Mouse (Mus musculus) thymus, adult 2 months (tissue): ENCODE data around the gene Stambpl1.

Experiments
- CTCF ChIP-seq: fragments of 200-500 bp; IDR thresholded peaks from 2 replicates; pipeline ENCODE4 v1.5.1; 2012; ENCODE audit warnings: mild to moderate bottlenecking, control low read depth, low read length, moderate library complexity, borderline replicate concordance; ENCODE audit not compliant: control insufficient read depth, poor library complexity, insufficient read depth; ENCODE audit errors: extremely low read depth
- POLR2A ChIP-seq: fragments of 200-500 bp; IDR thresholded peaks from 2 replicates; pipeline ENCODE4 v1.6.1; 2012; ENCODE audit warnings: mild to moderate bottlenecking, low read length, control low read depth, moderate library complexity; ENCODE audit not compliant: control insufficient read depth, poor library complexity, insufficient read depth; ENCODE audit errors: extremely low read depth

DNA sequence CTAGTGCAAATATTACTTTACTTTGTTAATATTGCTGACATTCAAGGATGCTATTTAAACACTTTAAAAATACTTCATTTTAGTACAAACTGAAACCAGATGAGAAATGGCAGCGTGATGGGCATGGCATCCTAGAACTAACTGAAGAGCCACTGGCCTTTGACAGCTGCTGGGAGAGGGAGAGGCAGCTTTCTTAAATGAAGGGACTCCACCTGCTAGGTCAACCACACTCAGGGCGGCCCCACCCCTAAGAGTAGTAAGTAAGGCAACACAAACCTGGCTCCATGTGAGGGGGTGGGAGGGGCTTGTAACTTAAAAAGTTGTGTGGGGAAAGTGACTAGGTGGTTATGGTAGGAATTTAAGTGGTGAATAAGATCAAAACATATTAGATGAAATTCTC is 10.6 kb downstream of the Stambpl1 start:
- TF ChIP-seq CTCF (no peak), POLR2A (no peak)
